Mouse (Mus musculus) erythroblast, embryonic 14.5 days (primary cell): ENCODE measurements around the gene 4930402F06Rik.

Experiments
- GATA1 ChIP-seq: IDR thresholded peaks from 2 replicates; pipeline ENCODE4 v1.6.1; 2012; ENCODE audit warnings: low read length, inconsistent platforms, mixed read lengths
- TAL1 ChIP-seq: IDR thresholded peaks from 3 replicates; pipeline ENCODE4 v1.6.1; 2012; ENCODE audit warnings: low read length, inconsistent platforms, mixed read lengths

- no peak for TF ChIP-seq GATA1
- TF ChIP-seq TAL1: no peak
Measured at GRCm38 (mm10) chr2:35335620-35336019, 61.4 kb downstream of the 4930402F06Rik start.
